Mouse (Mus musculus): Measurements from ENCODE around the gene Gm20388. TPM values are rescaled to one million over a fixed set of nuclear protein-coding genes. Genes with fewer than 3 reads are reported as not detected.

Gene Gm20388
- total and polyA plus RNA-seq, 2 experiments from 2014 or later, result 17.3 TPM; not detected in 1

DNA sequence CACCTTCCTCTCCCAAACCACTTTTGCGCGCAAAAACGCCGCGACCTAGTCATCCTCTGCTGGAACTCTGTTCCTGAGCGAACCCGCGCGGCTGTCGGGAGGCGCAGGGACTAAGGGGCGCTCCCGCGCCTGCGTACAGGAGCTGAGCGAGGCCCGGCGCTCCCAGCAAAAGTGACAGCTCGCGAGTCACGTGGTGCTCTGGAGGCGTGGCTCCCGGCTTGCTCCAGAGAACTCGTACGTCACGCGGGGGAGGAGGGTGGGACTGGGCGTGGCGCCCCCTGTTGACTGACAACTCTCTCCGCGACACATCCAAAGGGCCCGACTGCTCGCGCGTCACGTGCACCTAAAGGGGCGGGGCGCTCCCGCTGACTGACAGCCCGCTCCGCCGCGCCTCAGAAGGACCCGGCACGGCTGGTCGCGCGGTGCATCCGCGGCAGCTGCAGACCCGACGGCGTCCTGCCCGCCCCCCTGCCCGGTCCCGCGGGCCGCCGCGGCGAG, 203.2 kb downstream of the Gm20388 start, which contains the start of gene 6430548M08Rik:
Gene 6430548M08Rik (plus strand): TSS at position 395 of the 498 bp plus-strand sequence.
- H3K9ac ChIP-seq (replicated peaks; ENCODE audit: low read depth, low read length), result peak within 1 kb of the TSS; percentile 74
- H3K4me2 ChIP-seq (ENCODE audit: low read depth, low read length), result peak within 1 kb of the TSS; percentile 99
- peak within 1 kb of the TSS; percentile 97 for H3K27ac ChIP-seq (ENCODE audit: low read depth)
- peak; percentile 97 for ATAC-seq (ENCODE audit: insufficient read depth, low read depth)
- peak within 1 kb of the TSS; percentile 78 for H3K4me3 ChIP-seq (ENCODE audit: low read depth, low read length)
- TF ChIP-seq CTCF (IDR thresholded peaks at IDR 0.05; ENCODE audit: low read depth) (peak; percentile 44), EP300 (IDR thresholded peaks at IDR 0.05; ENCODE audit: low read depth) (no peak)
- H3K9me3 ChIP-seq (replicated peaks; ENCODE audit: control insufficient read depth, low read length), result no peaks in the 10 kb centered on the region
- H3K27me3 ChIP-seq (ENCODE audit: control insufficient read depth, insufficient read depth, low read length), result no peaks in the 10 kb centered on the region
- under 1% methylated on average over 50 of the region's 61 CpGs for WGBS
- H3K4me1 ChIP-seq (ENCODE audit: control insufficient read depth, insufficient read depth), result peaks cover 21% of the 10 kb centered on the region
- DNase-seq (ENCODE audit: low spot score), result peak; percentile 99
- H3K36me3 ChIP-seq (replicated peaks; ENCODE audit: control insufficient read depth, insufficient read depth, low read length), result no peaks in the 10 kb centered on the region

DNA sequence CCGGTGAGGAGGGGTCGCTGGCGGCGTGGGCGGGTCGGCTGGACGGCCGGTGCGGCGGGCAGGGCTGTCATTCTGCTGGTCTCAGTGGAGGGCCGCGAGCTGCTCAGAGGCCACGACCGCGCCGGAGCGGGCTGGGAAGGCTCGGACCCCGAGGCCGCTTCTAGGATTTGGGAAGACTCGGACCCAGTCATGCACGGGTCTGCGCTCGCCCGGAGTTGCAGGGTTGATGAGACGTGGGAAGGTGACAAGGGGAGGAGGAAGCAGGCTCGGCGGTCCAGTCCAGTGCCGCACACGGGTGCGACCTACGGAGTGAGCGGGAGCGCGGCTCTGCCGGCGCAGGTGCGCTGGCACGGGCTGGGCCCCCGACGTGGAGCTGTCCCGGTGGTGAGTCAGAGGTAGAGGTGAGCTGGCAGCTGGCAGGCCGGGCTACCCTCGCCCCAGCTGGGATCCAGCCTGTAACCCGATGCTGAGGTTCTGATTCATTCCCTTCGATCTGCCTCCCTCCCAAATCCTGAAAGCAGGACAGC, 203.7 kb downstream of the Gm20388 start:
- peaks cover 27% of the 10 kb centered on the region for H3K4me1 ChIP-seq (ENCODE audit: control insufficient read depth, insufficient read depth)
- ATAC-seq (ENCODE audit: insufficient read depth, low read depth), result peak; percentile 25
- H3K27me3 ChIP-seq (ENCODE audit: control insufficient read depth, insufficient read depth, low read length), result no peaks in the 10 kb centered on the region
- no peaks in the 10 kb centered on the region for H3K36me3 ChIP-seq (replicated peaks; ENCODE audit: control insufficient read depth, insufficient read depth, low read length)
- TF ChIP-seq EP300 (IDR thresholded peaks at IDR 0.05; ENCODE audit: low read depth) (no peak), CTCF (IDR thresholded peaks at IDR 0.05; ENCODE audit: low read depth) (no peak)
- peak overlapping the region; percentile 99 for H3K4me2 ChIP-seq (ENCODE audit: low read depth, low read length)
- H3K9me3 ChIP-seq (replicated peaks; ENCODE audit: control insufficient read depth, low read length), result no peaks in the 10 kb centered on the region
- peak overlapping the region; percentile 74 for H3K9ac ChIP-seq (replicated peaks; ENCODE audit: low read depth, low read length)
- under 1% methylated on average over 38 of the region's 46 CpGs for WGBS
- DNase-seq (ENCODE audit: low spot score), result no peak
- H3K27ac ChIP-seq (ENCODE audit: low read depth), result peak overlapping the region; percentile 68
- peak overlapping the region; percentile 78 for H3K4me3 ChIP-seq (ENCODE audit: low read depth, low read length)

DNA sequence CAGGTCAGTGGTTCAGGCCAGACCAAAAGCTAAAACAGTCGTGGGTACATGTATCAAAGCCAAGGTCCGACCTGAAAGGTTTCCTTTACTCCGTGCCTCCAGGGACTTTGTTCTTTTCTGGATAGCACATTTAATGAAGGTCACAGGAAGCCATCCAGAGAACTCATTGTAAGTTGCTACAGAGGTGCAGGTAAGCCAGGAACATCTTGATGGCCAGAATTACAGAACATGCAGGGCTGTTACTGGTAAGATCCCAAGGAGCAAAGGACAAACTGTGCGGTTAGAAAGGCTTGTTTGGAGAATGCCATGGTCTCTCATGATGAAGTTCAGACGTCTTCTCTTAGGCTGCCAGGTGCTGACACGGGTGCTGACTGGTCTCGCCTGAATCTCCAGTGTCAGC, 206.0 kb downstream of the Gm20388 start:
- 60% methylated on average over 7 of the region's 7 CpGs for WGBS
- Histone ChIP-seq H3K36me3 (replicated peaks; ENCODE audit: control insufficient read depth, insufficient read depth, low read length) (no peaks in the 10 kb centered on the region), H3K27me3 (ENCODE audit: control insufficient read depth, insufficient read depth, low read length) (no peaks in the 10 kb centered on the region), H3K4me3 (ENCODE audit: low read depth, low read length) (no peak overlapping the region), H3K4me1 (ENCODE audit: control insufficient read depth, insufficient read depth) (peaks cover 48% of the 10 kb centered on the region), H3K4me2 (ENCODE audit: low read depth, low read length) (no peak overlapping the region), H3K9ac (replicated peaks; ENCODE audit: low read depth, low read length) (no peak overlapping the region), H3K9me3 (replicated peaks; ENCODE audit: control insufficient read depth, low read length) (no peaks in the 10 kb centered on the region), H3K27ac (ENCODE audit: low read depth) (no peak overlapping the region)
- DNase-seq (ENCODE audit: low spot score) (no peak), ATAC-seq (ENCODE audit: insufficient read depth, low read depth) (no peak)
- no peak for TF ChIP-seq CTCF (IDR thresholded peaks at IDR 0.05; ENCODE audit: low read depth)
- no peak for TF ChIP-seq EP300 (IDR thresholded peaks at IDR 0.05; ENCODE audit: low read depth)

DNA sequence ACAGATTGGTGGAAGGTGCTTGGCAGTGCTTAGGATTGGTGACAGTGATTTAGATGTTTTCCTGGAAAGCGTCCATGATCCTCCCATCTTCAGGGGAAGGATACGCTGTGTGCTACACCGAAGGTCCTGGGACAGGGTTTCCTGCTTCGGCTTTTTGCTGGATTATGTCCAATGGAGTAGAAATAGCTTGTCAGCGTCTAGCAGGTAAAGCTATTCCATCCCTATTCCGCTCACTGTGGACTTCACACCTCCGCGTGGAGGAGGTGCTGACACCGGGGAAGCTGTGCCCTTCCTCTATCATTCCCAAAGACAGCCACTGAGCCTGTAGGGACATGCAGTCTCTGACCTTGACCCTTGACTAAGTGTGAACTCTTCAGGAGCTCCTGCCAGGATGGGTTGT, 207.5 kb downstream of the Gm20388 start:
- H3K9me3 ChIP-seq (replicated peaks; ENCODE audit: control insufficient read depth, low read length), result no peaks in the 10 kb centered on the region
- no peak overlapping the region for H3K9ac ChIP-seq (replicated peaks; ENCODE audit: low read depth, low read length)
- no peak overlapping the region for H3K4me3 ChIP-seq (ENCODE audit: low read depth, low read length)
- TF ChIP-seq EP300 (IDR thresholded peaks at IDR 0.05; ENCODE audit: low read depth) (no peak), CTCF (IDR thresholded peaks at IDR 0.05; ENCODE audit: low read depth) (no peak)
- H3K27me3 ChIP-seq (ENCODE audit: control insufficient read depth, insufficient read depth, low read length), result no peaks in the 10 kb centered on the region
- H3K4me2 ChIP-seq (ENCODE audit: low read depth, low read length), result no peak overlapping the region
- no peaks in the 10 kb centered on the region for H3K36me3 ChIP-seq (replicated peaks; ENCODE audit: control insufficient read depth, insufficient read depth, low read length)
- H3K4me1 ChIP-seq (ENCODE audit: control insufficient read depth, insufficient read depth), result peaks cover 52% of the 10 kb centered on the region
- DNase-seq (ENCODE audit: low spot score) (no peak), ATAC-seq (ENCODE audit: insufficient read depth, low read depth) (no peak)
- WGBS, result 44% methylated on average over 9 of the region's 9 CpGs
- H3K27ac ChIP-seq (ENCODE audit: low read depth), result no peak overlapping the region

DNA sequence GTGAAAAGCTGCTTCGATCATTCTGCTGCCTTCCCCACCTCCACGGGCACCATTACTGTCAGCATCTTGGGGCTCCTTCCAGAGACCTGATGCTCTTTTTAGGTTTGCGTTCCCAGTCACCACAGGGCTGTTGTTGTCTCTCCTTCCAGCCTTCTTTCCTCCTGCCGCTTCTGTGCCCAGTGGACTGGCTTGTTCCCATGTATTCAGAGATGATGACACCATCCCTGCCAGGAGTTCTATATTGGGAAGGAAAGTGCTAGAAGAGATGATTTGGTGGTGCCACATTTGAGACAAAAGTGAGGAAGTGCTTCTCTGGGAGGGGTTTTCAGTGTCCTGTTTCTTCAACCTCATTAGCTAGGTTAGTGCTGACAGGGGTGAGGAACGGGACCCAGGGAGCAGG, 208.2 kb downstream of the Gm20388 start:
- 64% methylated on average over 5 of the region's 5 CpGs for WGBS
- Histone ChIP-seq H3K4me3 (ENCODE audit: low read depth, low read length) (no peak overlapping the region), H3K27me3 (ENCODE audit: control insufficient read depth, insufficient read depth, low read length) (no peaks in the 10 kb centered on the region), H3K4me2 (ENCODE audit: low read depth, low read length) (no peak overlapping the region), H3K9ac (replicated peaks; ENCODE audit: low read depth, low read length) (no peak overlapping the region), H3K36me3 (replicated peaks; ENCODE audit: control insufficient read depth, insufficient read depth, low read length) (no peaks in the 10 kb centered on the region), H3K27ac (ENCODE audit: low read depth) (peak overlapping the region; percentile 54; the same call in 1 of the 2 replicates), H3K9me3 (replicated peaks; ENCODE audit: control insufficient read depth, low read length) (no peaks in the 10 kb centered on the region), H3K4me1 (ENCODE audit: control insufficient read depth, insufficient read depth) (peaks cover 50% of the 10 kb centered on the region)
- ATAC-seq (ENCODE audit: insufficient read depth, low read depth) (no peak), DNase-seq (ENCODE audit: low spot score) (no peak)
- TF ChIP-seq CTCF (IDR thresholded peaks at IDR 0.05; ENCODE audit: low read depth), result no peak
- TF ChIP-seq EP300 (IDR thresholded peaks at IDR 0.05; ENCODE audit: low read depth), result no peak

DNA sequence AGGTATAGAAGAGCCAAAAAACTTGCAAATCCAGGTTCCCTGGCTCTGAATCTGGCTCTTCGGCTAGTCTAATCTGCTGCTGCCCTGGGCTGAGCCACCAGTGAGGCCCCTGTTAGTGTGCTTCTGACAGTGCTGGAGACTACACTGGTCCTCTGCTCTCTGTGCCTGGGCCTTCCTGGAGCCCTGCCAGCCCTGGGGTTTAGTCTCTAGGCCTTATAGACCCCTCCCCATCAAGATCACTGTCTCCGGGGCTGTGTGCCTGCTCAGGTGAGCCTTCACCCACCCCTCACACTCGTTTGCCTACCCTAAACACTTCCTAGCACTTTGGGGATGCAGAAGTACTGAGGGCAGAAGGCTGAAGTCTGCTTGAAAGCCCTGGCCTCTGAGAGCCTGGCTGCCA, 208.8 kb downstream of the Gm20388 start:
- peak overlapping the region; percentile 54 for H3K27ac ChIP-seq (ENCODE audit: low read depth)

More for the DNA sequence above, 208.8 kb downstream of the Gm20388 start:
- H3K27me3 ChIP-seq (ENCODE audit: control insufficient read depth, insufficient read depth, low read length), result no peaks in the 10 kb centered on the region
- H3K9ac ChIP-seq (replicated peaks; ENCODE audit: low read depth, low read length), result 0 out of 2 replicates have a peak overlapping the region, but pooled peaks have one; percentile 28
- H3K4me2 ChIP-seq (ENCODE audit: low read depth, low read length), result no peak overlapping the region
- H3K4me3 ChIP-seq (ENCODE audit: low read depth, low read length), result no peak overlapping the region
- TF ChIP-seq EP300 (IDR thresholded peaks at IDR 0.05; ENCODE audit: low read depth) (no peak), CTCF (IDR thresholded peaks at IDR 0.05; ENCODE audit: low read depth) (no peak)
- no peaks in the 10 kb centered on the region for H3K9me3 ChIP-seq (replicated peaks; ENCODE audit: control insufficient read depth, low read length)
- ATAC-seq (ENCODE audit: insufficient read depth, low read depth) (no peak), DNase-seq (ENCODE audit: low spot score) (no peak)
- WGBS, result 35% methylated on average over 3 of the region's 3 CpGs
- H3K36me3 ChIP-seq (replicated peaks; ENCODE audit: control insufficient read depth, insufficient read depth, low read length), result no peaks in the 10 kb centered on the region
- peaks cover 50% of the 10 kb centered on the region for H3K4me1 ChIP-seq (ENCODE audit: control insufficient read depth, insufficient read depth)
